Mouse (Mus musculus): ENCODE measurements around the gene Arid1b.

GRCm38 (mm10) chr17:5213441-5213840, 219.3 kb downstream of the Arid1b start:
- no peak for TF ChIP-seq CTCF (IDR thresholded peaks at IDR 0.05; ENCODE audit: borderline replicate concordance, control insufficient read depth, extremely low read depth, insufficient read depth, low read length, poor library complexity)
- no peak for TF ChIP-seq POLR2A (IDR thresholded peaks at IDR 0.05; ENCODE audit: control insufficient read depth, extremely low read depth, insufficient read depth, low read length, poor library complexity)
